Mouse (Mus musculus): Measurements from ENCODE around the gene Lamb3. TPM values are rescaled to one million over a fixed set of nuclear protein-coding genes. Genes with fewer than 3 reads are reported as not detected.

Gene Lamb3
- polyA plus RNA-seq, 1 experiment from 2014 or later = 24.4 TPM

- H3K9ac ChIP-seq = no peak overlapping the region
- no peak overlapping the region for H3K27ac ChIP-seq (ENCODE audit: low read depth)
- H3K4me1 ChIP-seq (ENCODE audit: insufficient read depth) = no peaks in the 10 kb centered on the region
- ATAC-seq (ENCODE audit: insufficient read depth) (no peak), DNase-seq (no peak)
- no peak overlapping the region for H3K4me2 ChIP-seq
- TF ChIP-seq CTCF (IDR thresholded peaks at IDR 0.05; ENCODE audit: low read depth) = no peak
- H3K27me3 ChIP-seq (ENCODE audit: insufficient read depth, low read length) = no peaks in the 10 kb centered on the region
- H3K9me3 ChIP-seq (ENCODE audit: low read depth, low read length) = no peaks in the 10 kb centered on the region
- H3K36me3 ChIP-seq (ENCODE audit: insufficient read depth) = no peaks in the 10 kb centered on the region
- WGBS = 79% methylated on average over 7 of the region's 7 CpGs
- H3K4me3 ChIP-seq (ENCODE audit: low read depth, low read length) = no peak overlapping the region
These were observed 123.1 kb downstream of the Lamb3 start for GRCm38 (mm10) chr1:193330626-193331025.

- no peaks in the 10 kb centered on the region for H3K4me1 ChIP-seq (ENCODE audit: insufficient read depth)
- no peak overlapping the region for H3K4me3 ChIP-seq (ENCODE audit: low read depth, low read length)
- no peaks in the 10 kb centered on the region for H3K9me3 ChIP-seq (ENCODE audit: low read depth, low read length)
- no peak overlapping the region for H3K9ac ChIP-seq
- no peaks in the 10 kb centered on the region for H3K27me3 ChIP-seq (ENCODE audit: insufficient read depth, low read length)
- DNase-seq = no peak
- no peaks in the 10 kb centered on the region for H3K36me3 ChIP-seq (ENCODE audit: insufficient read depth)
- no peak overlapping the region for H3K27ac ChIP-seq (ENCODE audit: low read depth)
- no peak for TF ChIP-seq CTCF (IDR thresholded peaks at IDR 0.05; ENCODE audit: low read depth)
- H3K4me2 ChIP-seq = no peak overlapping the region
- WGBS = 82% methylated on average over 13 of the region's 13 CpGs
- ATAC-seq (ENCODE audit: insufficient read depth) = no peak
These were observed 124.5 kb downstream of the Lamb3 start for GRCm38 (mm10) chr1:193332018-193332417.

DNA sequence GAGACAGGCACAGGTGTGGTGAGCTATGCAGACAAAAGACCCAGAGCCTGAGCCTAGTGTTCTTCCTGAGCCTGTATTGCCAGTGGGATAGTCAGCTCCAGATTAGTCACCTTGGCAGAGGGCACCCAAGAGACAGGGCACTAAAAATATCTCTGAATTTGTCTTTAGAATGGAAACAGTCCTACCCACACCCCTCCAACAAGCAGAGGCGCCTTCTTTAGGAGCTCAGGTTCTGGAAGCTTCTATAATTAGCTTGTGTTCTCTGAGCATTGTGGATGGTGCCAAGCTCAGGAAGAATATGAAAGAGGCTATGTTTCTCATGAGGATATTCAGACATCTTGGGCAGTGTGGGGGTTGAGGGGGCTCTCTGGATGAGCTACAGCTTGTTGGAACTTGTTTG, 125.2 kb downstream of the Lamb3 start:
- Histone ChIP-seq H3K4me1 (ENCODE audit: insufficient read depth) (no peaks in the 10 kb centered on the region), H3K4me2 (no peak overlapping the region), H3K36me3 (ENCODE audit: insufficient read depth) (no peaks in the 10 kb centered on the region), H3K27me3 (ENCODE audit: insufficient read depth, low read length) (no peaks in the 10 kb centered on the region), H3K9me3 (ENCODE audit: low read depth, low read length) (no peaks in the 10 kb centered on the region), H3K27ac (ENCODE audit: low read depth) (no peak overlapping the region), H3K4me3 (ENCODE audit: low read depth, low read length) (no peak overlapping the region), H3K9ac (no peak overlapping the region)
- TF ChIP-seq CTCF (IDR thresholded peaks at IDR 0.05; ENCODE audit: low read depth) = no peak
- DNase-seq = no peak
- ATAC-seq (ENCODE audit: insufficient read depth) = no peak
- 81% methylated on average over 1 of the region's 1 CpGs for WGBS

- DNase-seq = no peak
- no peak overlapping the region for H3K9ac ChIP-seq
- H3K27me3 ChIP-seq (ENCODE audit: insufficient read depth, low read length) = no peaks in the 10 kb centered on the region
These were observed 126.3 kb downstream of the Lamb3 start for GRCm38 (mm10) chr1:193333776-193334175.

GRCm38 (mm10) chr1:193334546-193334945, 127.0 kb downstream of the Lamb3 start:
- DNase-seq = no peak
- TF ChIP-seq CTCF (IDR thresholded peaks at IDR 0.05; ENCODE audit: low read depth) = no peak
- H3K4me3 ChIP-seq (ENCODE audit: low read depth, low read length) = no peak overlapping the region
- ATAC-seq (ENCODE audit: insufficient read depth) = no peak
- no peaks in the 10 kb centered on the region for H3K9me3 ChIP-seq (ENCODE audit: low read depth, low read length)
- WGBS = 64% methylated on average over 6 of the region's 6 CpGs
- H3K36me3 ChIP-seq (ENCODE audit: insufficient read depth) = no peaks in the 10 kb centered on the region
- no peaks in the 10 kb centered on the region for H3K27me3 ChIP-seq (ENCODE audit: insufficient read depth, low read length)
- no peak overlapping the region for H3K27ac ChIP-seq (ENCODE audit: low read depth)
- no peak overlapping the region for H3K9ac ChIP-seq
- H3K4me1 ChIP-seq (ENCODE audit: insufficient read depth) = no peaks in the 10 kb centered on the region
- H3K4me2 ChIP-seq = no peak overlapping the region

More at GRCm38 (mm10) chr1:193333776-193334175, 126.3 kb downstream of the Lamb3 start:
- H3K4me3 ChIP-seq (ENCODE audit: low read depth, low read length) = no peak overlapping the region
- no peaks in the 10 kb centered on the region for H3K9me3 ChIP-seq (ENCODE audit: low read depth, low read length)
- TF ChIP-seq CTCF (IDR thresholded peaks at IDR 0.05; ENCODE audit: low read depth) = no peak
- no peak for ATAC-seq (ENCODE audit: insufficient read depth)
- H3K4me2 ChIP-seq = no peak overlapping the region
- 74% methylated on average over 3 of the region's 3 CpGs for WGBS
- no peaks in the 10 kb centered on the region for H3K4me1 ChIP-seq (ENCODE audit: insufficient read depth)
- no peak overlapping the region for H3K27ac ChIP-seq (ENCODE audit: low read depth)
- no peaks in the 10 kb centered on the region for H3K36me3 ChIP-seq (ENCODE audit: insufficient read depth)

DNA sequence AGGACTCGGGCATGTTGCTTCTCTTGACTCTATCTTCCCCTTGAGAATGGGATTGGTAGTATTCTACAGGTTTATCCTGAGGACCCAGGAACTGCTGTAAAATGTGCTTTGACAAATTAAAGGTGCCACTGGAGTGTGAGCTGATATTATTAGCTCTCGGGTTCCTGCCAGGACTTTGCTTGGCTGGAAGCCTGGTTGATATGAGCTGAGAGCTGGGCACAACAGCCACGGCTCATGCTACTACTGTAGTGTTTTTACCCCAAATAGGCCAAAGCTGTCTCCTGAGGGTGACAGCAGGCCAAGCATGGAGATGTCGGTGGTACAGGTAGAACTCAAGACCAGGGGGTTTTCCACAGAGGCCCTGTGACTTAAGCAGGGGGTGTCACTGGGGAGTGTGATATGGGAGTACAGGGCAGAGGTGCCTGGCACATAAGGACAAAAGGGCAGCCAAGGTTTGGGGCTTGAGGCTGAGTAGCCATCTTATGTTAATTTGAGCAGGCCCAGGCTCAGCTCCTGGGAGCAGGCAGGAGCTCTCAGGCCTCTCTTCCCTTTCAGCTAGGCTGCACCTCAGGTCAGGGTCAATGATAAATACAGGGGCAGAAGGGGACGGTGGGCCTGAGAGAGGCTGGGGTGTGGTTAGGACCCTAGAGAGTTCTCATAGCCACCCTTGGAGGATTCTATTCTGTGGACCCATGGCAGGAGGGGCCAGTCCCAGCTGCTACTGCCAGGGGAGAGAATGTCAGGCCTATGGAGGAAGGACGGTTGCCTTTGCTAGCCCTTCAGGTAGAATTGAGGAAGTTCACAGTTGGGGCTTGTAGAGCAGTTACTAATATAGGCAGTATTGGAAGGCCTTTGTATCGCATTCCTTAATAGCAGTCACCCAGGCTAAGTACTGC, 128.9 kb downstream of the Lamb3 start:
- ATAC-seq (ENCODE audit: insufficient read depth) = no peak
- 76% methylated on average over 7 of the region's 7 CpGs for WGBS
- Histone ChIP-seq H3K9me3 (ENCODE audit: low read depth, low read length) (no peaks in the 10 kb centered on the region), H3K36me3 (ENCODE audit: insufficient read depth) (no peaks in the 10 kb centered on the region), H3K4me1 (ENCODE audit: insufficient read depth) (no peaks in the 10 kb centered on the region), H3K27ac (ENCODE audit: low read depth) (no peak overlapping the region), H3K27me3 (ENCODE audit: insufficient read depth, low read length) (no peaks in the 10 kb centered on the region), H3K4me3 (ENCODE audit: low read depth, low read length) (no peak overlapping the region), H3K9ac (no peak overlapping the region), H3K4me2 (no peak overlapping the region)
- no peak for DNase-seq
- no peak for TF ChIP-seq CTCF (IDR thresholded peaks at IDR 0.05; ENCODE audit: low read depth)

- Histone ChIP-seq H3K9me3 (ENCODE audit: low read depth, low read length) (no peaks in the 10 kb centered on the region), H3K4me3 (ENCODE audit: low read depth, low read length) (no peak overlapping the region), H3K27ac (ENCODE audit: low read depth) (no peak overlapping the region), H3K4me1 (ENCODE audit: insufficient read depth) (no peaks in the 10 kb centered on the region), H3K4me2 (no peak overlapping the region), H3K27me3 (ENCODE audit: insufficient read depth, low read length) (no peaks in the 10 kb centered on the region), H3K9ac (no peak overlapping the region), H3K36me3 (ENCODE audit: insufficient read depth) (no peaks in the 10 kb centered on the region)
- no peak for ATAC-seq (ENCODE audit: insufficient read depth)
- WGBS = 78% methylated on average over 9 of the region's 9 CpGs
- DNase-seq = no peak
- TF ChIP-seq CTCF (IDR thresholded peaks at IDR 0.05; ENCODE audit: low read depth) = no peak
These were observed 129.5 kb downstream of the Lamb3 start for GRCm38 (mm10) chr1:193337018-193337321.

All from lung, embryonic 14.5 days (tissue).